Mouse (Mus musculus) myocyte (in vitro differentiated cells): ENCODE data around the gene Rhbdf2.

Experiments used
- E2F4 ChIP-seq: IDR thresholded peaks from one replicate; pipeline ENCODE4 v1.6.1; 2011; ENCODE audit warnings: mild to moderate bottlenecking, control low read depth, moderate library complexity; ENCODE audit not compliant: insufficient read depth
- MAX ChIP-seq: IDR thresholded peaks from one replicate; pipeline ENCODE4 v1.6.1; 2011; ENCODE audit warnings: low read depth, mild to moderate bottlenecking, control low read depth
- MYOD1 ChIP-seq, 3 experiments: IDR thresholded peaks; one replicate each; pipeline ENCODE4 v1.6.1; 2011; ENCODE audit warnings: control low read depth in 2 of 3, low read depth in 2 of 3, mild to moderate bottlenecking in 2 of 3, moderate library complexity in 1 of 3; ENCODE audit not compliant: insufficient read length in 2 of 3, control insufficient read depth in 1 of 3
- MYOG ChIP-seq, 3 experiments: IDR thresholded peaks; one replicate each; pipeline ENCODE4 v1.6.1; 2011; ENCODE audit warnings: control low read depth in 2 of 3, low read depth in 2 of 3, mild to moderate bottlenecking in 2 of 3; ENCODE audit not compliant: insufficient read length in 2 of 3, control insufficient read depth in 1 of 3, insufficient read depth in 1 of 3
- POLR2A ChIP-seq: IDR thresholded peaks from one replicate; pipeline ENCODE4 v1.6.1; 2011; ENCODE audit warnings: low read depth, mild to moderate bottlenecking, control low read depth, moderate library complexity; ENCODE audit not compliant: insufficient read length
- POLR2AphosphoS2 ChIP-seq: IDR thresholded peaks from one replicate; pipeline ENCODE4 v1.6.1; 2011; ENCODE audit warnings: low read depth, control low read depth; ENCODE audit not compliant: insufficient read length
- TCF12 ChIP-seq: IDR thresholded peaks from one replicate; pipeline ENCODE4 v1.6.1; 2011; ENCODE audit warnings: mild to moderate bottlenecking, control low read depth; ENCODE audit not compliant: poor library complexity, insufficient read depth, severe bottlenecking
- TCF3 ChIP-seq: IDR thresholded peaks from one replicate; pipeline ENCODE4 v1.6.1; 2011; ENCODE audit warnings: low read depth, control low read depth; ENCODE audit not compliant: insufficient read length
- USF1 ChIP-seq: IDR thresholded peaks from one replicate; pipeline ENCODE4 v1.6.1; 2011; ENCODE audit warnings: low read depth, mild to moderate bottlenecking, control low read depth, moderate library complexity

GRCm38 (mm10) chr11:116571767-116572679 lies 54.8 kb downstream of the Rhbdf2 start:
- TF ChIP-seq E2F4 (no peak), MAX (no peak), MYOD1 (IDR thresholded peaks at IDR 0.05; ENCODE audit: control insufficient read depth in 1 of 3, insufficient read length in 2 of 3, low read depth in 2 of 3) (no peak), TCF12 (no peak), USF1 (no peak), POLR2A (no peak), MYOG (IDR thresholded peaks at IDR 0.05; ENCODE audit: control insufficient read depth in 1 of 3, insufficient read depth in 1 of 3, insufficient read length in 2 of 3, low read depth in 2 of 3) (no peak), POLR2AphosphoS2 (no peak), TCF3 (no peak)
